In genomic region chr15:29356395-29356794, GRCm38 (mm10) we compare ENCODE assay signal across 27 mouse cellular contexts.
"Had no signal": no experiment of that assay in that cellular context is flagged by ENCODE, and none has a peak within 500 bp of the region (broad histone marks: within the 10 kb centered on the region; RNA-seq: fewer than 3 reads in every experiment).

No protein-coding gene starts in this region.

- H3K36me3 ChIP-seq: limb, embryonic 10.5 days; limb, embryonic 12.5 days; limb, embryonic 13.5 days; limb, embryonic 15.5 days; liver, embryonic 12.5 days; liver, embryonic 13.5 days; liver, embryonic 15.5 days; lung, embryonic 15.5 days; midbrain, embryonic 10.5 days; midbrain, embryonic 12.5 days; midbrain, embryonic 13.5 days; midbrain, embryonic 15.5 days; neural tube, embryonic 12.5 days had no signal

- H3K27me3 ChIP-seq: limb, embryonic 12.5 days; limb, embryonic 13.5 days; limb, embryonic 15.5 days; liver, embryonic 12.5 days; liver, embryonic 13.5 days; liver, embryonic 15.5 days; lung, embryonic 15.5 days; megakaryocyte, embryonic 14.5 days; midbrain, embryonic 12.5 days; midbrain, embryonic 13.5 days; midbrain, embryonic 15.5 days; neural tube, embryonic 12.5 days had no signal

- H3K4me3 ChIP-seq: limb, embryonic 10.5 days; limb, embryonic 12.5 days; limb, embryonic 13.5 days; limb, embryonic 15.5 days; liver, embryonic 12.5 days; liver, embryonic 13.5 days; liver, embryonic 15.5 days; lung, embryonic 15.5 days; megakaryocyte, embryonic 14.5 days; midbrain, embryonic 10.5 days; midbrain, embryonic 12.5 days; midbrain, embryonic 13.5 days; midbrain, embryonic 15.5 days; neural tube, embryonic 12.5 days had no signal

- DNase-seq: left cerebral cortex, postnatal 4 days; liver; liver, embryonic 13.5 days; liver, postnatal 0 days; lung, adult 18-20 months; lung, adult 2 months; lung, embryonic 14.5 days; lung, postnatal 10 days; lung, postnatal 14 days; lung, postnatal 36 days; lung, postnatal 4 days; midbrain, embryonic 14.5 days had no signal

- H3K4me2 ChIP-seq: limb, embryonic 12.5 days; limb, embryonic 13.5 days; limb, embryonic 15.5 days; liver, embryonic 11.5 days; liver, embryonic 12.5 days; liver, embryonic 13.5 days; liver, embryonic 15.5 days; lung, embryonic 14.5 days; lung, embryonic 15.5 days; midbrain, embryonic 11.5 days; midbrain, embryonic 12.5 days; midbrain, embryonic 13.5 days; midbrain, embryonic 15.5 days; neural tube, embryonic 12.5 days had no signal
